7 mouse cellular contexts compared by ENCODE assay signal in the genomic region with DNA sequence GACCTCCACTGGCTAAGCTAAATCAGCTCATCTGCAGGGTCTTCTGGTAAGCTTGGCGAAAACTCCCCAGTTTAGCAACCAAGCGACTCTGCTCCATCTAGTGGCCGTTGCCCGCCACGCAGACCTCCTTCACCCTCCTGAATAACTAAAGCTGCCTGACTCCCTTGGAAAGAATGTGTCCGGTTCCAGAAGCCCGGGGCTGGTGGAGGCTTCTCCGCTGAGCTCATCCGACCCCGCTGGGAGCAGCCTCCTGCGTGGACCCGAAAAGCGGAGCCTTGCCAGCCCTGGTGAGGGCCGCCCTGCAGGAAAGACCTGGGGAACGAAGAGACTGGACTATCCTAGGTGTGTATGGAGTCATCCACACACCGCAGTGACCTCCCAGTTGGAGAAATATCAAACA.
DNase-seq lines count a peak whose midpoint lies in the region; ATAC-seq lines count a peak whose summit lies in the region.

No protein-coding gene starts in this region.

- H3K4me2 ChIP-seq in limb, embryonic 11.5 days (ENCODE audit: low read depth, severe bottlenecking): peak overlapping the region; percentile 58
- peak overlapping the region; percentile 60 for H3K4me2 ChIP-seq in midbrain, embryonic 14.5 days (ENCODE audit: low read length)

- peak overlapping the region; percentile 23 for H3K4me3 ChIP-seq in limb, embryonic 11.5 days (ENCODE audit: low read depth, low read length)
- peak overlapping the region; percentile 23 for H3K4me3 ChIP-seq in midbrain, embryonic 14.5 days (replicated peaks; ENCODE audit: low read depth, low read length)

- ATAC-seq in granulocyte monocyte progenitor cell, adult 5-6 weeks (replicated peaks; ENCODE audit: poor library complexity, severe bottlenecking): peak; percentile 73
- ATAC-seq in limb, embryonic 11.5 days (ENCODE audit: insufficient number of reproducible peaks, low FRiP score, low TSS enrichment, low read depth): peak; percentile 83; the same call in 1 of the 2 replicates
- ATAC-seq in midbrain, embryonic 14.5 days (ENCODE audit: low FRiP score, low TSS enrichment): peak; percentile 79

- no peaks in the 10 kb centered on the region for H3K9me3 ChIP-seq in limb, embryonic 11.5 days (ENCODE audit: control insufficient read depth, low read length)
- no peaks in the 10 kb centered on the region for H3K9me3 ChIP-seq in midbrain, embryonic 14.5 days (ENCODE audit: control insufficient read depth, low read length)

- peak overlapping the region; percentile 41; the same call in 1 of the 2 replicates for H3K9ac ChIP-seq in limb, embryonic 11.5 days (ENCODE audit: low read length)
- H3K9ac ChIP-seq in midbrain, embryonic 14.5 days (replicated peaks; ENCODE audit: low read length): peak overlapping the region; percentile 42

- H3K27me3 ChIP-seq in limb, embryonic 11.5 days (ENCODE audit: control insufficient read depth, insufficient read depth, low read length): no peaks in the 10 kb centered on the region
- no peaks in the 10 kb centered on the region for H3K27me3 ChIP-seq in midbrain, embryonic 14.5 days (ENCODE audit: control insufficient read depth, insufficient read depth, low read length)

- peak; percentile 46 for DNase-seq in adrenal gland, adult 8-10 months
- peak; percentile 77 for DNase-seq in embryo, embryonic 11.5 days (ENCODE audit: low read depth, low spot score)
- peak; percentile 37 for DNase-seq in kidney, adult 11 months
- DNase-seq in limb, embryonic 11.5 days (ENCODE audit: low spot score): peak; percentile 93
- peak; percentile 94 for DNase-seq in midbrain, embryonic 14.5 days
- peak; percentile 20 to 53 for DNase-seq in spleen, adult 18-20 months

- no peak overlapping the region for H3K27ac ChIP-seq in limb, embryonic 11.5 days (replicated peaks; ENCODE audit: low read depth, low read length)
- H3K27ac ChIP-seq in midbrain, embryonic 14.5 days (replicated peaks; ENCODE audit: low read depth, low read length): no peak overlapping the region

- H3K4me1 ChIP-seq in limb, embryonic 11.5 days (ENCODE audit: control insufficient read depth, insufficient read depth, low read length): 0 out of 2 replicates have a peak, but pooled peaks cover 2% of the 10 kb centered on the region
- H3K4me1 ChIP-seq in midbrain, embryonic 14.5 days (ENCODE audit: control insufficient read depth, insufficient read depth, low read length): 0 out of 2 replicates have a peak, but pooled peaks cover 5% of the 10 kb centered on the region

- H3K36me3 ChIP-seq in limb, embryonic 11.5 days (ENCODE audit: control insufficient read depth, insufficient read depth, low read length): no peaks in the 10 kb centered on the region
- no peaks in the 10 kb centered on the region for H3K36me3 ChIP-seq in midbrain, embryonic 14.5 days (ENCODE audit: control insufficient read depth, insufficient read depth, low read length)

- 4% methylated on average over 16 of the region's 16 CpGs for WGBS in limb, embryonic 11.5 days
- 6% methylated on average over 16 of the region's 16 CpGs for WGBS in midbrain, embryonic 14.5 days

Comparison
In these comparisons a context has a peak if more than half of its experiments do, and no peak if none do; other contexts are left out.
1. DNase-seq: peak in every context shown above with its lines; median percentile 94 in midbrain, embryonic 14.5 days; 93 in limb, embryonic 11.5 days; 77 in embryo, embryonic 11.5 days; 46 in adrenal gland, adult 8-10 months; 37 in kidney, adult 11 months; 36 in spleen, adult 18-20 months.